Mouse (Mus musculus) thymus, adult 2 months (tissue): ENCODE results near the gene Lrrc8e. TPM values are rescaled to one million over a fixed set of nuclear protein-coding genes. Genes with fewer than 3 reads are reported as not detected.
A peak's percentile ranks its signal among the peaks of the same experiment; 100 is the strongest.

ENCODE experiments used
- DNase-seq: peaks from one replicate; pipeline ENCODE4 v3.0.0; 2021
- H3K27ac ChIP-seq: fragments of 200-500 bp; 2 replicates; pipeline ENCODE4 v1.5.1; 2012; ENCODE audit warnings: low read length, control low read depth; ENCODE audit not compliant: control insufficient read depth, insufficient read depth
- H3K27me3 ChIP-seq: fragments of 200-500 bp; 2 replicates; pipeline ENCODE4 v1.6.1; 2012; ENCODE audit warnings: mild to moderate bottlenecking, low read length, moderate library complexity, mixed read lengths; ENCODE audit not compliant: control insufficient read depth, insufficient read depth
- H3K36me3 ChIP-seq: fragments of 200-500 bp; 2 replicates; pipeline ENCODE4 v1.6.1; 2012; ENCODE audit warnings: mild to moderate bottlenecking, low read length, moderate library complexity; ENCODE audit not compliant: control insufficient read depth, insufficient read depth
- H3K4me1 ChIP-seq: fragments of 200-500 bp; replicated peaks from 2 replicates; pipeline ENCODE4 v1.6.1; 2012; ENCODE audit warnings: low read length; ENCODE audit not compliant: control insufficient read depth, insufficient read depth
- H3K4me3 ChIP-seq: fragments of 200-500 bp; 2 replicates; pipeline ENCODE4 v1.5.1; 2012; ENCODE audit warnings: mild to moderate bottlenecking, low read length, control low read depth, moderate library complexity; ENCODE audit not compliant: control insufficient read depth, insufficient read depth
- CTCF ChIP-seq: fragments of 200-500 bp; IDR thresholded peaks from 2 replicates; pipeline ENCODE4 v1.5.1; 2012; ENCODE audit warnings: mild to moderate bottlenecking, control low read depth, low read length, moderate library complexity, borderline replicate concordance; ENCODE audit not compliant: control insufficient read depth, poor library complexity, insufficient read depth; ENCODE audit errors: extremely low read depth
- POLR2A ChIP-seq: fragments of 200-500 bp; IDR thresholded peaks from 2 replicates; pipeline ENCODE4 v1.6.1; 2012; ENCODE audit warnings: mild to moderate bottlenecking, low read length, control low read depth, moderate library complexity; ENCODE audit not compliant: control insufficient read depth, poor library complexity, insufficient read depth; ENCODE audit errors: extremely low read depth
- WGBS: fragments of 180-500 bp; shearing (Covaris S2); methylation state at CpG from one replicate; pipeline ENCODE4 v1.1.7; 2018; 5-methylcytosine and 5-hydroxymethylcytosine counted together
- polyA plus RNA-seq: library from polyadenylated mRNA; depleted of rRNA; stranded (reverse); fragments of >200 nt; gene quantifications from 2 replicates; pipeline ENCODE4 v1.2.3, GENCODE M21; 2012

Gene Lrrc8e
- polyA plus RNA-seq, 1 experiment = 0.59 TPM

DNA sequence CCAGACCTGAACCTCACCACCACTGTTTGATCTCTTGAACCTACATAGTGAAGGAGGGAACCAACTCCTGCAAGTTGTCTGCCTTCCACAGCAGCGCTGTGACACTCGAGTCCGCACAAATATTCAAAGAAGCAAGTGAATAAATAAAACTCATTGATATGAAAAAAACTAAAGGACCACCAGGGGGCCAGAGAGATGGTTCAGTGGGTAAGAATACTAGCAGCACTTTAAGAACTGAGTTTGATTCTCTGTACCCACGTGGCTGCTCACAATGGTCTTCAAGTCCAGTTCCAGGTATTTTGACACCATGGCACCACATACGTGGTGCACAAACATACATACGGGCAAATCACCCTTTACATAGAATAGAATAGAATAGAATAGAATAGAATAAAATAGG is 15.5 kb upstream of the Lrrc8e start:
- WGBS = 86% methylated on average over 6 of the region's 6 CpGs
- Histone ChIP-seq H3K27ac (no peak overlapping the region), H3K4me3 (no peak overlapping the region), H3K4me1 (peaks cover 25% of the 10 kb centered on the region), H3K36me3 (no peaks in the 10 kb centered on the region), H3K27me3 (peaks cover 4% of the 10 kb centered on the region; the same call in 1 of the 2 replicates)
- DNase-seq = no peak
- TF ChIP-seq POLR2A (no peak), CTCF (no peak)

DNA sequence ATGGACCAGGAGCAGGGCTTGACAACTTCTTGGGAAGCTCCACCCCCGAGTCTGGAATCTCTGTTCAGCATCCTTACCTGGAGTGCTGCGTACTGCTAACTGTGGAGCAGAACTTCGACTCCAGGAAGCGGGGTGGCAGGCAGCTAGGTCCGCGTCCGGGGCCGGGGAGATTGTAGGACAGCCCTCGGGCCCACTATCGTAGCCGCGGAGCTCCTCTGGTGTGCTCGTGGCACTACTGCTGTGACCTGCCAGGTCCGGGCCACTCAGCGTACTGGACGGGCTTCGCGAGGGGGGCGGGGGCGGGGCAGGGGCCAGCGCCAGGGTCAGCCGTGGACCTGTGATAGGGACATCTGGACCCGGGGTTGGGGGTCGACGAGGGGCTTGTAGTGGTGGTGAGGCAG is 13.8 kb upstream of the Lrrc8e start:
- no peak overlapping the region for H3K27ac ChIP-seq
- WGBS = under 1% methylated on average over 24 of the region's 25 CpGs
- TF ChIP-seq CTCF (no peak), POLR2A (no peak)
- no peaks in the 10 kb centered on the region for H3K36me3 ChIP-seq
- H3K4me1 ChIP-seq = peaks cover 31% of the 10 kb centered on the region
- peaks cover 10% of the 10 kb centered on the region; the same call in 1 of the 2 replicates for H3K27me3 ChIP-seq
- DNase-seq = no peak
- H3K4me3 ChIP-seq = peak overlapping the region; percentile 43

DNA sequence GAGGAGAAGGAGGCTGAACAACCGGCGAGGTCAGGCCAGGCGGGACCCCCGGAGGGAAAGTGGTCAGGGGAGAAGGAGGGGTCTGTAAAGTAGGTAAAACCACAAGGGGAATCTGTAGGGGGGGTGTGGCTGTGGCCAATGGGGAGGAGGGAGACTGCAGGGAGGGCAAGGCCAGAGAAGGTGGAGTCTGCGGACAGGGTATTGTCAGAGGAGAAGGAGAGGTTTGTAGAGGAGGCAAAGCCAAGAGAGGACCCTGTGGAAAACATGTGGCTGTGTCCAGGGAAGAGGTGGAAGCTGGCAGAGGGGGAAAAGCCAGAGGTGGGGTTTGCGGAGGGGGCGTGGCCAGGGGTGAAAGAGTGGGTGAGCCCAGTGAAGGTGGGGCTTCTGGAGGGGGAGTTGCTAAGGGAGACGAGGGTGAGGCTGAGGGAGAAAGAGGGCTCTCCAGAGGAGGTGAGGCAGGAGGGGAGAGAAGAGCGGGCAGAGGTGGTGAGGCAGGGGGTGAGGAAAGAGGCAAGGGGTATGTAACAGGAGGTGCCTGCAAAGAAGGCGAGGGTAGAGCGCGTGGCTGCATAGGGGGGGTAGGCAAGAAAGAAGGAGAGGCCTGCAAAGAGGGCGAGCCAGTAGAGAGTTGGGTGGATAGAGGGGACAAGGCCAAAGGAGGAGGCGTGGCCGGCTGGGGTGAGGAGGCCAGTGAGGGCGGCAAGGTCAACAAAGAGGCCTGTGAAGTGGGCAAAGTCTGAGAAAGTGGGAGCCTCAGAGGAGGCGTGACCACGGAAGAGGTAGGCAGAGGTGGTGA is 13.2 kb upstream of the Lrrc8e start:
- peak; percentile 68 for DNase-seq

DNA sequence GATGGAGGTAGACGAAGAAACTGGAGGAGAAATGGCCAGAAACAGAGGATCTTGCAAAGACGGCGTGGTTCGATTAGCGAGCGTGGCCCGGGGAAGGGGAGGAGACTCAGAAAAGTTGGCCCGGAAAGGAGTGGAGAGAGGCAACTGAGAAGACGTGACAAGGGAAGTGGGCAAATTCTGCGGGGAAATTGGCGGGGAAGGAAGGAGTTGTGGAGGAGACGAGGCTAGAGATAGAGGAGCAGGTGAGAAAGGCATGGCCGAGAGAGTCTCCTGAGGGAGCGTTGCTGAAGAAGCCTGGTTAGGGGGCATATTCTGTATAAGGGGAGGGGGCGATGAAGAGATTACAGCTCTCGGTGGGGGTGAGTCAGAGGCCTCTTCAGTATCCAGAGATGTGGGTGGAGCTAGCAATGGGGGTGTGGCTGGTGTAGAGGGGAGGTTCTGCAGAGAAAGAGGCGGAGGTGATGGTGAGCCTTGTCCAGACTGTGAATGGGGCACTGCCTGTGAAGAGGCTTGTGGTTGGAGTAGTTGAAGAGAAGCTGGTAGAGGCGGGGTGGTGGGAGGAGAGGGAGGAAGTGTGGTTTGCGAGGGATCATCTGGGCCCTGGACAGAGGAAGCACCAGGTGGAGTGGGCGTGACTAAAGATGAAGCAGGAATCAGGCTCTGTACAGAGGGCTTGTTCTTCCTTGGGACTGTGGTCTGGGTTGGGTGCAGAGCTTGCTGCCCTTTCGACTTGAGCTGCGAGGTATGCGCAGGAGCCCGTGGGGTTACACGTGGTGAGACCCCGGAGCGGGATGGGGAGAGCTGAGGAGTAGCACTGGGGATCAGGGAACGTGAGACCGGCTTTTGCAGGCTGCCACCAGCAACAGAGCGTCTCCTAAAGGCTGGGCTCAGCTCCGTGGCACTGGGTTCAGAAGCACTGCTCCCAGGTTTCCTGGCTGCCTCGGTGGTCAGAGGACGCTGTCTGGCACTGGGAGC is 12.3 kb upstream of the Lrrc8e start:
- H3K4me1 ChIP-seq = peaks cover 31% of the 10 kb centered on the region
- no peaks in the 10 kb centered on the region for H3K36me3 ChIP-seq
- peak; percentile 61 for DNase-seq
- peak overlapping the region; percentile 43 for H3K4me3 ChIP-seq
- 2% methylated on average over 33 of the region's 33 CpGs for WGBS
- peaks cover 10% of the 10 kb centered on the region; the same call in 1 of the 2 replicates for H3K27me3 ChIP-seq
- TF ChIP-seq CTCF (no peak), POLR2A (no peak)
- H3K27ac ChIP-seq = no peak overlapping the region

More for the DNA sequence above, 13.2 kb upstream of the Lrrc8e start:
- no peak overlapping the region for H3K27ac ChIP-seq
- H3K27me3 ChIP-seq = peaks cover 10% of the 10 kb centered on the region; the same call in 1 of the 2 replicates
- 2% methylated on average over 18 of the region's 18 CpGs for WGBS
- peaks cover 31% of the 10 kb centered on the region for H3K4me1 ChIP-seq
- no peak for TF ChIP-seq CTCF
- no peak for TF ChIP-seq POLR2A
- no peaks in the 10 kb centered on the region for H3K36me3 ChIP-seq
- peak overlapping the region; percentile 43 for H3K4me3 ChIP-seq

DNA sequence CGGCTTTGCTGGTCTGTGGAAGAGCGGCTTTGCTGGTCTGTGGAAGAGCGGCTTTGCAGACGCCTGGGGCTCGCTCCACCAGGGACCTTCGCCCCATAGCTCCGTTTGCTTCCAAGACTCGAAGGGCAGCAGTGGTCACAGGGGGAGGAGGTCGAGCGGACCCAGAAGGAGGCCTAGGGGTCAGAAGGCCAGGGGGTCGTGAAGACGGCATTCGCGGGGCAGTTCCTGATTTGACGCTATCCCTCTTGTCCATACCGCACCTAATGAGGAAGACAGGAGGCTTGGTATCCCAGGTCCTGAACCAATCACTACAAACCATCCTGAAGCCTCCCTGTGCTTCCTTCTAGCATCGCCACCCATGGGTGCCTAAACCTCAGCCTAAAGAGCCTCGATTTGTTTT is 10.3 kb upstream of the Lrrc8e start:
- no peaks in the 10 kb centered on the region for H3K36me3 ChIP-seq
- WGBS = 48% methylated on average over 18 of the region's 18 CpGs
- H3K27me3 ChIP-seq = peaks cover 10% of the 10 kb centered on the region; the same call in 1 of the 2 replicates
- peaks cover 31% of the 10 kb centered on the region for H3K4me1 ChIP-seq
- no peak overlapping the region for H3K27ac ChIP-seq
- no peak overlapping the region for H3K4me3 ChIP-seq
- no peak for TF ChIP-seq POLR2A
- TF ChIP-seq CTCF = no peak
- DNase-seq = no peak

DNA sequence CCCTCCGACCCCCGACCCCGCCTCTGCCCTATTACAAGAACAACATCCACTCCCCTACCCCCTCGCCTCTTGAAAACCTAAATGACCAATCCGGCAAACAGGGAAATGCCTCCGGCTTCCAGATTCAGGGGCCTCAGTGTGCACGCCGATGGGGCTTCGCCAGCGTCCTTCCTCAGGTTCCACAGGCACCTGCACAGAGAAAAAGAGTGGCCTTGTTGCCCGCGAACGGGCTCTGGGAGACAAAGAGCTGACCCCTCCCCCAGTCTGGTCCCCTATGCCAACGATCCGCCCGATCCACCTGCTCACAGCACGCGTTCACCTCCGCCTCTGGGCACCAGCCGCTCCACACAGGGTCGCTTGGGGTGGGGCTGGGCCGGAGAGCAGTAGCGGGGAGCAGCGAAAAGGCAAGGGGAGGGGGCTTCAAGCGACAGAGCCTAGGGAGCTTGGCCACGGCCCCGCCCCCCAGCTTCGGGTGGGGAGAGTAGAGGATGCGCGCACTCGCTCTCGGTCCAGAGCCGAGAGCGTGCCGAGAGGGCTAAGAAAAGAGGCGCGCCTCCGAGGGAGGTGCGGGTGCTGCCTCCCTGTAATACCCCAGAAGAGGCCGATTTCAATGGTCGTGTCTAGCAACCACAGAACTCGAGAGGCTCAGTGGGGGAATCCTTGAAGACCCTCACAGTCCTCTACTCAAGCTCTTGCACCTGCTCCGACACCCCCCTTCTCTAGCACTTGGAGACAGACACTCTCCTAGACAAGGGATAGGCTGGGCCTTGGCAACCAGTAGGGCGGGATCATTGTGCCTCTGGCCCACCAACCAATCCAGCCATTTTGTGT is 9.6 kb upstream of the Lrrc8e start, which contains the start of gene Prr36:
Gene Prr36 (minus strand): TSS at position 669 of the 831 bp plus-strand sequence.
- TF ChIP-seq POLR2A (no peak), CTCF (no peak)
- no peak for DNase-seq
- peaks cover 10% of the 10 kb centered on the region; the same call in 1 of the 2 replicates for H3K27me3 ChIP-seq
- H3K4me1 ChIP-seq = peaks cover 31% of the 10 kb centered on the region
- WGBS = 5% methylated on average over 44 of the region's 44 CpGs
- H3K27ac ChIP-seq = no peak within 1 kb of the TSS
- no peaks in the 10 kb centered on the region for H3K36me3 ChIP-seq
- H3K4me3 ChIP-seq = peak within 1 kb of the TSS; percentile 12
